Mouse (Mus musculus) left cerebral cortex, adult 18-20 months (tissue): ENCODE data around the gene Kcnma1. TPM values are rescaled to one million over a fixed set of nuclear protein-coding genes. Genes with fewer than 3 reads are reported as not detected.

Source experiments
- DNase-seq, 2 experiments: peaks; one replicate each; pipeline ENCODE4 v3.0.0; 2021 to 2022; ENCODE audit warnings: low spot score in 2 of 2, mixed read lengths in 1 of 2
- total RNA-seq, 2 experiments: library from RNA; stranded (reverse); gene quantifications; 2 replicates each; pipeline ENCODE4 v1.2.3; 2021

The Kcnma1 gene
- total RNA-seq, 2 experiments from 2014 or later = 160 to 172 TPM

DNA sequence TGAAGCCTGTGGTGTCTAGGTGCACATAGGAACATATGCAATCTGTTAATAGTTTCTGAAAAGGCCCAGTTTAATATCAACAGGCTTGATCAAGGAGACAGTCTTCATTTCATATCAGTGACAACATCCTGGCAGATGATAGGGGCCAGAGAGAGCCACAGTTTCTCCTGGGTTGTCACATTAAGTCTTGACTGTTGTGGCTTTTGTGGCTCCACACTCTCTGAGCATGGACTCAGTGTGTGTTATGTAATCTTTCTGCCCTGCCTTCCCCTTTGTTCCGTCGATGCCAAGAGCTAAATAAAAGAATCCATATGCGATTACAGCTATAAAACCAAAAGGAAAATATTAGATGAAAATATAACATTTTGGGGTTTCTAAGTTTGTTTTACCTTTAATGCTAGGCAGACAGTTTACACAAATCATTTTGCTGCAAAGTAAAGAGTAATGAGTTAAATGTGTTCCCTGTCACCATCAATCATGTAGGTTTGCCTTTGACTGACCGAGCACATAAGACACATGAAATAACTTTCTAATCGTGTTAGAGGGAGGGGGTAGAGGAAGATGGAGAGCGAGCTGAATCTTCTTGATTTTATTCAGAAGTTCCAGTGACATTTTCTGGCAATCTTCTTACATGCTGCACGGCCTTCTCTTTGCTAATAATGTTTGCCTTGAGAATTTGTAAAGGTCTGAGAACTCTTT lies 528.3 kb downstream of the Kcnma1 start:
- DNase-seq = no peak

DNA sequence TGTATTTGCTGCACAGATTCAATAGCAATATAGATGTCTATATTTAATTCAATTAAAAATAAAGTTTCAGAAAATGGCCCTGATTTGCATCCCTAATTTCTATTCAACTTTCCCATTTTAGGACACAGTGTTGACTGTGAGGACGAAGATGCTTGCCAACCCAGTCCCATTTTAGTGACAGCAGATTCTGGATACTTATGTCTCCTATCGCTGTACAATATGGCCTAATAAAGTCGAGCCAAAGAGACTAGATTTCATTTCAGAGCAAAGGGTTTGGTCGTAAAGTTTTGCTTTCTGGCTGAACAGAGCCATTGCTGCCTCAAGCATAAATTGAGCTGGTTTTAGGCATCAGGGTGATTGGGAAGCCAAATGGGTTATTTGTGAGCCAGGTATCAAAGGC lies 539.2 kb downstream of the Kcnma1 start:
- DNase-seq = no peak

DNA sequence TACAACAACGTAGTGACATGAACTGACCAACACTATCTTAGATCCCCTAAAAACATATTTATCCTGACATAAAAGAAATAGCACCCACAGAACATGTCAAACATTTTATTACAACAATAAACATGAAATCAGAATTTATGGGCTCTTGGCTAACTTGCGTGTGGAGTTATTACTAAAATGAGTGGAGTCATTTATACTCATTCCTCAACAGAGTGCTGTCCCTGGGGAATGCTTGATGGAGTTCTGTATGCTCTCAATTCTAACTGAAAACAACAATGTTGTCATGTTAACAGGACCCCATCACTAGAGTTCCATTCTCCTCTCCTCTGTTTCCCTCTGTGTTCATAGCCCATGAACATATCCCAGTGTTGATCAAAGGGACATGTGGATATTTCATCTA lies 544.2 kb downstream of the Kcnma1 start:
- DNase-seq = no peak

DNA sequence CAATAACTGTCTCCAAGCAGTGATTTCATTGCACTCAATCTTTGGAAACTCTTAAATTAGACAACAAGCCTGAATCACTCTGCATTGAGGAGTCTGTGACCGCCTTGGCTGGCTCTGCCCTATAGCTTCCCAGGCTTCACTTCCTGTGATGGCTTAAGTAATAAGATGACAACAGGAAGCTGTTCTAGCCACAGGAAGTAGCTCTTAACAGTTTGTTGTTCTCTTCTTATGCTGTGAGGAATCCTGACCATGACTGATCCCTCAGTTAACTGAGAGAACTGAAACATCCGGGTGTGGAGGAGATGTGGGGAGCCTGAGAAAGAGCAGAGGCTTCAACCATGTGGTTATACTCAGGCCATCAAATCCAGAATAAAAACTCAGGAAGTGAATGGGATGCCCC lies 549.2 kb downstream of the Kcnma1 start:
- no peak for DNase-seq

DNA sequence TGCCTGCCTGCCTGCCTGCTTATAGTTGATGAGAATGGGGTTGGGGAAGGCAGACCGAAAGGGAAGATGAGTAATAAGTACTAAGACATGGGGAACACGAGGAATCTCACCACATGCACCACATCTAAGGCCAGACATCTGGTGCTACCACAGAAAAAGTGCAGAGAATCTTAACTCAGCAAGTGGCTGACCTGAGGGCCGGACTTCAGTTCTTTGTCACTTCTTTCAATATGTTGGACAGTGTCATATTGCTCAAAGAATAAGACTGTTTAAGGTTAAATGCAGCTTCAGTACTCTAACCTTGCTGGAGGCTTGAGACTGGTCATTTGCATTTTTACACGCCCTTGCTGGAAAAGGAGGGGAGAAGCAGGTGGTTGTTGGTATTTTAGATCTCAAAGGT lies 555.7 kb downstream of the Kcnma1 start:
- DNase-seq = no peak

DNA sequence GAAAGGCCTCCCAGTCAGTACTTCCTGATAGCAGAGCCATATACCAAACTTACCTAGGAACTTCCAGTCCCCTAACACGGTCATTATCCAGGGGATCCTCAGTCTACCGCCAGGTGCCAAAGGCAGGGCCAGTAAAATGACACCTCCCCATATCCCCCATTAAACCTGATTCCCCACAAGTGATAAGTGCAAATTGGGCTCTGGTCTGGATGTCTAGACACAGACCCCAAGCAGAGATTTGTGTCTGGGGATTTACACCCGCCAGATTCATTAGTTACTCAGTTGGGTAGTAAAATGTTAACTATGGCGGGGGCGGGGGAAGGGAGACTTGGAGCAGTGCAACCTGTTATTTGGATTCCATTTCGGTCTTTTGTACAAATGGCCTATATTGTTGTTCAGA lies 562.6 kb downstream of the Kcnma1 start:
- no peak for DNase-seq

DNA sequence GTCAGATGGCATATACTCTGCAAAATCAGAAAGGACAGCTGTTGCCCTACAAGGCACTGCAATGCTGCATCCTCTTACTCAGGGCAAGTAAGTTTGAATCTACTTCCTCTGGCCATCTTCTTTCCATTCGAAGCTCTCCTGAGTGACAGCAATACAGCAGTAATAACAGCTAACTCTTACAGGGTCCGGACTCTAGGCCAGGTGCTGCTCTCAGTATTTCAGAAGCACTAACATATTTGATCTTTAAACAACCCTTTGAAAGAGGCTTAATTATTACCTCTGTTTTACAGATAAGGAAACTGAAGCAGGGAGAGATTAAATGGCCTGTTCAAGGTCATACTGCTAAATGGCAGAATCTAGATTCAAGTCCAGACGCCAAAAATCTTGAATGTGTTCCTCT lies 576.8 kb downstream of the Kcnma1 start:
- DNase-seq = no peak

DNA sequence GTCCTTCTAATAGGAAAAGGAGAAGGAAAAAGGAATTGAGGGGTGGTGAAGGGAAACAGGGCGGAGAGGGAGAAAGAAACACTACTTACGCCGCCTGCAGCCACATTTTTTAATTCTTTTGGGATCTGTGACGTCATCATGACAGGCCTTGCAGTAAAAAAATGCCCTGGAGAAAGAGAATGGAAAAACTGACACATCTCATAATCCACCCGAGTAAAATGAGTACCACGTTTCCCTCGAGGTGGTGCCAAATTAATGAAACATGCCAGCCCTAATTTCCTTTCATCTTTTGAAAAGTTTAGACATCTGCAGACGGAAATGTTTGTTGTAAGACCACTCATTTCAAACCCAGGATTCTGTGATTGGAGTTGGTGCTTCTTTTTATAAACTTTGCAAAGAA lies 578.4 kb downstream of the Kcnma1 start:
- no peak for DNase-seq

DNA sequence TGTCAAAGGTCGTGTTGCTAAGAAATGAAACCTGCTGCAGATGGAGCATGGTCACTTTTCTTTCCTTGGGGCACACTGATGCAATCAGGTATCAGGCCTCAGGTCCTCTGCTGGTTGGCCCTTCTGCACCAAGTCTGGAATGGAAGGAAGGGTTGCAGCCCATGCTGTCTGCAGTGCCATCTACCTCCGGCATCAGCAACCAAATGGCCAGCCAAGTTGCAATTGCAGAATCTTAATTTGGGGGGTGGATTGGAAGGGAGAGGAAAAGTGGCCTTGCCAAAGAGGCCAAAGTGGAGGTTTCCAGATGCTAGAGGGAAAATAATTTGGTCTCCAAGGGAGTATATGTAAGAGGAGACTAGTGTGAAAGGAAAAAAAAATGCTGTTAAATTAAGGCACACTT lies 584.3 kb downstream of the Kcnma1 start:
- DNase-seq = no peak

DNA sequence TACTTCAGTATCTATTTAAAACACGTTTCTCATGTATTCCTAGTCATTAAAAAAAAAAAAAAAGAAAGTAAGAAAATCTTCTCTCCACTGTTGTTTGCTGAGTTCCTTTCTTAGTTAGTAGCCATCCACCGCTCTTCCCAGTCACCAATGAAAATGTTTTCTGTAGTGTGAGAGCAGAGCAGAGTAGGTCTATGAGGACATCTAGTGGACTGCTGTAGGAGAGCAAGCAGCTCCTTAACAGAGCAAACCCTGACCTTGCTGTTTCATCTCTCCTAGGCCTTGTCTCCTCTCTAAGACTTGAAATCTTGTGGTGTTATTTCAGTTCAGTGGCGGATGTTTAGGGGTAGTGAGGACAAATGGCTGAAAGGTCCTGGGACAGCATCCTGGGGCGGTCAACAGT lies 585.2 kb downstream of the Kcnma1 start:
- no peak for DNase-seq

DNA sequence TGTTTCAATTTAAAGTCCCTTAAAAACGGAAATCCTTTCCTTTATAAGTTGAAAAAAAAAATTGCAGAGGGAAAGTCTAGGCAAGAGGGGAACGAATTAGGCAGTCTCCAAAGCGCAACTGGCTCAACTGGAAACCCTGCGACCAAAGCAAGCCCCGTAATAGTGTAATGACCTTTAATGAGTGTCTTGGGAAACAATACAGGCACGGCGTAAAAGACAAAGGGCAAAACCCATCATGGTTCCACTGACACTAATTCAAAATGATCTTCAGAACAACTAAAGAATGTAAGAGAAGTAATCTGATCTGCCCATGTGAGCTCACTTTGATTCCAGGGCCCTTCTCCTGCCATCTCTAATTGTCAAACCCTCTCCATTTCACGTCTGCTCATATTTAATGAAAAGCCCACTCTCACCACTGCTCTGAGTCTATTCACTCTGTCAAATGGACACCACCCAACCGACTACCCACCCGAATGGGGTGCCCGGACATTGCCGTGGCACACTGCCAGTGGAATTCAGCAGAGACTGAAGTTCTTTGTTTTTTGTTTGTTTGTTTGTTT lies 591.7 kb downstream of the Kcnma1 start:
- DNase-seq = no peak

DNA sequence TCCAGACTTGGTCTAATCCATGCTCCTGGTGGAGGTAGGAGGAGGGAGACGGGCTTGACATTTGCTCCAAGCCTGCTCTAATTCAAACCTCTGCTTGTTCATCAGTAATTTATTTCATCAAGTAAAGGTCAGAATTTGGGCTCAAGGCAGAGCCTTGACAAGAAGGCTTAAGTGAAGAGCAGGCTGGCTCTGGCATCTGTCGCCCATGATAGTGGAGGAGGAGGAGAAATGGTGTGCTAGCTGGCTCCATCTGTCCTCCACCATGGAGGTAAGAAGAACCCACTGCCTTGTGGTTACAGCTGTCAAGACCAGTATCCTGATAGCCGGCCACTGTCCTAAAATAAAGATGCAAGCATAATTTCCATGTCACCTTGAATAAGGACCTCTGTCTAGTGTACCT lies 595.3 kb downstream of the Kcnma1 start:
- DNase-seq = no peak

DNA sequence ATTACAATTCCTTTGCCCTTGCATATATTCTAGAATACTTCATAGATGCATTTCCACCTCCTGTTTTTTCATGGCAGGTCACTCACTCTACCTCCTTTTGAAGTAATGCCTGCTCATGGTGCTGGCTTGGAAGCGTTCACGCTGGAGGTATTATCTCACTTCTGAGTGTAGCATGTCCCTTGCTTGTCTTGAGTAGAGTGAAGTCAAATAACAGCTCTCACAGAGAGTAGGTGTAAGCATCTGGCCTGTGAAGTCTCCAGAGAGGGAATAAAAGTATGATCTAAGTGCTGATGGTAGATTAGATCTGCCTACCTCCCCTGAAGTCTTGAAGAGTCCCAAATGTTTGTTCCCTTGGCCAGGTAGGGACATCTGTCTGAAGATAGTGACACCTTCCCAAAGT lies 607.2 kb downstream of the Kcnma1 start:
- peak in 1 of 2 experiments; percentile 12 for DNase-seq

DNA sequence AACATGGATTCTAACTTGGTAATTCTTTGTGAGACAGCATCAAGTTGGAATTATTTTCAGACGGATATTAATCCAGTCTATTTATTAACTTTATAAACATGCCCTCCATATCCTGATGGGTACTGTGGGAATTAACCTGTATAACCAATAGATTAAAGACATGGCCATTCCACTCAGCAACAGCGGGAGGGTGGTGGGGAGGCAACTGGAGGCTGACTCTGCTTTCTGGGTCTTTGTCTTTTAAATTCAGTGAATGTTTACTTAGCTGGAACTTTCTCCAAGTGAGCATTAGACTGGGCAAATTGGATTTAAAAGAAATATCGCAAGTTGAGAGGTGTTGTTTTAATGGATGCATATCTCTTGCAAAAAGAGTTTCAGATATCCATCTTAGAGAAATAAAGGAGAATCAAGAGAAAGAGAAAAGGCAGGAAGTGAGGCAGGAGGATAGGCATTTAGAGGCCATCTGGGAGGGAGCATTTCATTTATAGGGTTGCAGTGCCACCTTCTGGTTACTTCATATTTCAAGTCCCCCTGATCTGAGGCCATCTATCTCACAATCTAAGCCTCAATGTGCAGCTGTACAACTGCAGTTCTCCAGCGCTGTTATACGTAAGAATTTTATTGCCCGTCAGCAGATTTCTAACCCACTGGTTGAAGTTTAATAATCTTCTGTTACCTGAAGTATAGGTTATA lies 613.4 kb downstream of the Kcnma1 start:
- peak; percentile 27 to 44 for DNase-seq

DNA sequence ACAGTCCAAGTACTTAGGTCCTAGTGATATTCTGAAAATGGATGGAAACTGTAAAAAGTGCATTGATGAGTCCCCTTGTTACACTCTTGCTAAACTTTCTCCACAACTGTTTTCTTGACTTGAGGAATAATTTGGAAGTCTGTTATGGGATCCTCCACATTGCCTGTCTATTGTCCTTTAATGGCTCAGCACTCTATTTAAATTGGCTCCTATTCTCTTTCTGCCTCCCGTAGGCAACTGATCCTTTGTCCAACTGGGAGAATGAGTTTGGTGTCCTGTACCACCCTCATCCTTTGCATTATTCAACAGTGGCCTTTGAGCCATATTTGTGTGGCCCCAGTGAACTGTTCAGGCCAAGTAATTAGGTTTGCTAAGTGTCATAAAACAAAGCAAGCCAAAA lies 616.6 kb downstream of the Kcnma1 start:
- DNase-seq = no peak

DNA sequence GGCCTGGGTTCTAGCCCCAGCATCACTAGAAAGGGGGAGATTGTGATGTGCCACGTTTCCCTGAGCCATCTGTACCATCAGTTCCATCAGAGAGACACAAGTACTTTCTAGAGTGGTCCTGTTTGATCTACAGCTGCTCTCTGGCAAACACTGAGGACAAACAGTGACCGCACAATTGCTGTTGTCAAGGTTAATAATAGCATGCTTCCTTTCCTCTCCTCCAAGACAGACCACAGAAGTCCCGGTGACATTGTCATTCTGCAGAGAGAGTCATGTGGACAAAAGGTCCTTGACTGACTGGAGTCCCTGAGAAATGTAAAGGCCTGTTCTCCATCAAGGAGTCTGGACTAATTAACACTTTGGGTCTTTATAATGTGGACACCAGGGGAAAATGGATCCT lies 622.7 kb downstream of the Kcnma1 start:
- no peak for DNase-seq

DNA sequence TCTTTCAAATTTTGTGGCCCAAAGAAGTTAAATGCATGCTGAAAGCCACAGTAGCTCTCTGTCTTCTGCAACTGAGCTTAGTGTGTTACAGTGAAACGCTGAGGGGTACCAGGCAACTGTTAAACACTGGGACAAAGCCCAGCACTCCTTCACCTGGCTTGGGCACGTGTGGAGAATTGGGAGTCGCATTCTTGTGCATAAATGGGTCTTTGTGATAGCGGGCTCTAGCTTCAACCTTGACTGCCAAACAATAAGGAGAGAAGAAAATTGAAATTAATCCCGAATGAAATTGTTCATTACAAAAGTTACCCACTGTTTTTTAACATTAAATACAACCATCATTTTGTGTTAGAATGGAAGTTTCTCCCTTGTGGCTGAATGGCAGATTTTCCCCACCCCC lies 623.5 kb downstream of the Kcnma1 start:
- DNase-seq = no peak

DNA sequence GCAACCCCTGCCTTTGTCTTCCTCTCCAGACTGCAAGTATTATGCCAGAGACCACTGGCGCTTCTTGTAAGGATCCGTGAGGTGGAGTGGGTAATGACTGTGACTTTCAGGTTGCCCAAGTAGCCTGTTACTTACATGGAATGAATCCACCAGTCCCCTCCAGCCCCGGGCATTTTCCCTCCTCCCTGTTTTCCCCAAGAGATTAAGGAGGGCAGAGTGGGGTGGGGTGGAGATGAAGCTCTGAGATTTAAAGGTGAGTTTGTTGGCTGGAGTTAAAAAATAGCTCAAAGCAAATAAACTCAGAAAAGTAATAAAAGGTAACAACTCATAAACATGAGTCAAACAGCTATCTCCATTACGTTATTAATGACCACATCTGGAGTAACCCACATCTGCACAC lies 624.1 kb downstream of the Kcnma1 start:
- no peak for DNase-seq

DNA sequence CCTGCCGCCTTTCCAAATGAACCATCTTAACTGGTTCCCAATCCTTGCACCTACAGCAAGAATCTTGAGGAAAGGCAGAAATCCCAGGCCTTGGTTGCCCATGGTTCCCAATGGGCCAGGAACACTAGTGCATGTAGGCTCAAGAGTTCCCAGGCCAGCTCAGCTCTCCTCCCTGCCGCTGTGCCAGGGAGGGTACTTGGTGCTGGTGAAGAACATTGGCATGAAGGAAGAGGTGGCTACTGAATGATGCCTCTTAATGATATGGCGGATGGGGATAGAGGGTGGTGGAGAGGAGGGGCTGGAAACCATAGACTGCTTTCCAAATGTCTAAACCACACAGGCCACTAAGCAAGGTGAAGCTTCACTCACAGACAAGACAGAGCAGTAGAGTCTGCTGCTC lies 627.5 kb downstream of the Kcnma1 start:
- DNase-seq = no peak

DNA sequence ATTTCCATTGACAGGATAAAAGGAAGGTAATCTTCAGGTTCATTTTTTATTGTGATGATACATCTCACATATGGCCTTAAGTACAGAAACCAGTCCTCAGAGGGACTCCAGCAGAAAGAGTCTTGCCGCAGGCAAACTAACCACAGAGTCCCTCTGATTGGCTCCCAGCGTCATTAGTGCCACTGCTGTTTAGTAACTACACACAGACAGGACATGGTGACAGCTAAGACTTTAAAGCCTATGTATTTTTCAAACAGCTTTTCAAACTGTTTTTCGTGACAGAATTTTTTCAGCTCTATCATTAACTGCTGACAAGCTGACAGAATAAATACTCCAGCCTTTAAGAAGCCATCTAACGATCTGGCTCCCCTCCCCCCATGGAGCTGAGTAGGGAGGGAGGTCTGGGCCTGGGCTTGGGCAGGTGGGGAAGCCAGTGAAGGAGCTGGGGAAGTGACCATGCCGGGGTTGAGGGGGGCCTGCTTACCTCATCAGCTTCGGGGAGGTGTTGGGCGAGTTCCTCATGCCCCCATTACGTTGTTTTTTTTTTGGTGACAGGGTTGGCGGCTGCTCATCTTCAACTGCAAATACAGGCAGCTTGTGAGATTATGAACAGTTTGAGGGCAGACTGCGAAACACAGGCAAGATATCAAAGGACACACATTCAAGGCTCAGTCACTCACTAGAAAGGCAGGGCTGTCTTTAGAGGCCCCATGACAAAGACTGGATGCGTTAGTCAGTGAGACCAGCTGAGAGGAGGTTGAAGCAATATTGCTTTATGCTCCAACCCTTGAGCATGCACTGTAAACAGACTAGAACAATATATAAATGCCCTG lies 628.3 kb downstream of the Kcnma1 start:
- no peak for DNase-seq

DNA sequence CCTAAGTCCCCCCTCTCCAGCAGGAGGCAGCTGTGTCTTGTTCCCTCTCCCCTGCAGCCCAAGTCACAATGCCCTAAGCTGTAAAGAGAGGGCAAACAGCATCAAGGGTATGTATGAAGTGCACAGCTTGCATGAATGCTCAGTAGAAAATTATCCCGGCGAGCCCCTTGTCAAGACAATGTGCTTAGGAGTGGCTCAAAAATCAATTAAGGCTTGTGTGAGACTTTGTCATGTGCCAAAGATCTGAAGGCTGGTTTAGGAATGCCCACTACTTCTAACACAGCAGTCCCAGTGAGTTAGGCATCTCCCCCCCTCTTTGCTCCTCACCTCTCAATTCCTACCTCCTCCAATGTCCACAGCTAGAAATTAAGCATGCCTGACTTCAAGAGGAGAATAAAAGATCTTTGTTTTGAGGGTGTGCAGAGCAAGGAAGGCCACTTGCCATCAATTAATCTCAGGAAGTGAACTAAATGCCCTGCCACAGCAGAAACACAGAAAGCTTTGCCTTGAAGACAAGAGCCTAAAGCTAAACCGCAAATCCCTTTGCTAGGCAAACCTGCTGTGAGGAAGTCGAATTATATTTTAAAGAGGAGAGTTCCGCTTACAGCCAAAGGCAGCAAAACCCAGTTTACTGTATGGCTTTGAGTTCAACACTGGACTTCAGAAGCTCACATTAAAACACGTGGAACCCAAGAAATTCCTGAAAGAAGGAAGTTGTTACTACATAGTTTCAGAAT lies 635.8 kb downstream of the Kcnma1 start:
- no peak for DNase-seq
